Mouse (Mus musculus) heart, embryonic 13.5 days (tissue): ENCODE measurements around the gene Pid1. TPM values are rescaled to one million over a fixed set of nuclear protein-coding genes. Genes with fewer than 3 reads are reported as not detected.

Source experiments
- ATAC-seq: fragments of 200-750 bp; cut with Nextera tagmentation; 2 replicates; pipeline ENCODE4 v1.8.0; 2017; ENCODE audit warnings: moderate TSS enrichment; ENCODE audit not compliant: insufficient number of reproducible peaks, low FRiP score, low TSS enrichment; ENCODE audit errors: extremely low read depth
- H3K27ac ChIP-seq: fragments of 300-500 bp; sonication (generic); replicated peaks from 2 replicates; pipeline ENCODE4 v1.5.1; 2015; ENCODE audit warnings: moderate library complexity, mild to moderate bottlenecking, inconsistent platforms
- H3K27me3 ChIP-seq: fragments of 300-500 bp; sonication (generic); replicated peaks from 2 replicates; pipeline ENCODE4 v1.6.1; 2015; ENCODE audit warnings: mild to moderate bottlenecking, inconsistent platforms
- H3K36me3 ChIP-seq: fragments of 300-500 bp; sonication (generic); 2 replicates; pipeline ENCODE4 v1.6.1; 2015; ENCODE audit warnings: mild to moderate bottlenecking, inconsistent platforms
- H3K4me1 ChIP-seq: fragments of 300-500 bp; sonication (generic); 2 replicates; pipeline ENCODE4 v1.6.1; 2015; ENCODE audit warnings: inconsistent platforms
- H3K4me2 ChIP-seq: fragments of 300-500 bp; sonication (generic); 2 replicates; pipeline ENCODE4 v1.6.1; 2015; ENCODE audit warnings: inconsistent platforms, mild to moderate bottlenecking, moderate library complexity
- H3K4me3 ChIP-seq: fragments of 300-500 bp; sonication (generic); 2 replicates; pipeline ENCODE4 v1.5.1; 2015; ENCODE audit warnings: moderate library complexity, mild to moderate bottlenecking, inconsistent platforms
- H3K9ac ChIP-seq: fragments of 300-500 bp; sonication (generic); 2 replicates; pipeline ENCODE4 v1.6.1; 2015; ENCODE audit warnings: inconsistent platforms, mild to moderate bottlenecking, moderate library complexity
- H3K9me3 ChIP-seq: fragments of 300-500 bp; sonication (generic); 2 replicates; pipeline ENCODE4 v1.6.1; 2016; ENCODE audit warnings: inconsistent platforms
- WGBS: fragments of 180-500 bp; shearing (Covaris S2); methylation state at CpG from one replicate; pipeline ENCODE4 v1.1.7; 2015; ENCODE audit warnings: mixed read lengths; 5-methylcytosine and 5-hydroxymethylcytosine counted together
- polyA plus RNA-seq: library from polyadenylated mRNA; unstranded; fragments of >200 nt; fragmentation: Nextera tagmentation; extraction: Ambion mirVana; gene quantifications from 2 replicates; pipeline ENCODE4 v1.2.1, GENCODE M21; 2015

The Pid1 gene
- polyA plus RNA-seq, 1 experiment from 2014 or later: 9.8 TPM

GRCm38 (mm10) chr1:84387616-84388015 lies 23.6 kb upstream of the Pid1 start:
- Histone ChIP-seq H3K36me3 (no peaks in the 10 kb centered on the region), H3K4me1 (no peaks in the 10 kb centered on the region), H3K4me2 (no peak overlapping the region), H3K9ac (no peak overlapping the region), H3K9me3 (no peaks in the 10 kb centered on the region), H3K27me3 (no peaks in the 10 kb centered on the region), H3K27ac (no peak overlapping the region), H3K4me3 (no peak overlapping the region)
- no peak for ATAC-seq
- WGBS: 74% methylated on average over 4 of the region's 4 CpGs

GRCm38 (mm10) chr1:84386481-84387146 lies 22.6 kb upstream of the Pid1 start:
- no peak overlapping the region for H3K27ac ChIP-seq
- 68% methylated on average over 8 of the region's 8 CpGs for WGBS
- H3K9ac ChIP-seq: no peak overlapping the region
- H3K4me3 ChIP-seq: no peak overlapping the region
- no peak overlapping the region for H3K4me2 ChIP-seq
- no peaks in the 10 kb centered on the region for H3K4me1 ChIP-seq
- H3K27me3 ChIP-seq: no peaks in the 10 kb centered on the region
- H3K36me3 ChIP-seq: no peaks in the 10 kb centered on the region
- no peaks in the 10 kb centered on the region for H3K9me3 ChIP-seq
- ATAC-seq: no peak

GRCm38 (mm10) chr1:84382709-84383108 lies 18.7 kb upstream of the Pid1 start:
- WGBS: 70% methylated on average over 1 of the region's 1 CpGs
- Histone ChIP-seq H3K9me3 (no peaks in the 10 kb centered on the region), H3K27me3 (no peaks in the 10 kb centered on the region), H3K27ac (no peak overlapping the region), H3K4me1 (no peaks in the 10 kb centered on the region), H3K4me3 (no peak overlapping the region), H3K36me3 (no peaks in the 10 kb centered on the region), H3K9ac (no peak overlapping the region), H3K4me2 (no peak overlapping the region)
- ATAC-seq: no peak

- Histone ChIP-seq H3K4me1 (no peaks in the 10 kb centered on the region), H3K9ac (no peak overlapping the region), H3K9me3 (no peaks in the 10 kb centered on the region), H3K4me2 (no peak overlapping the region), H3K27ac (no peak overlapping the region), H3K36me3 (no peaks in the 10 kb centered on the region), H3K4me3 (no peak overlapping the region), H3K27me3 (no peaks in the 10 kb centered on the region)
- WGBS: 75% methylated on average over 5 of the region's 5 CpGs
- ATAC-seq: no peak
These were observed 18.1 kb upstream of the Pid1 start for GRCm38 (mm10) chr1:84382064-84382463.

GRCm38 (mm10) chr1:84380895-84381294 lies 16.9 kb upstream of the Pid1 start:
- Histone ChIP-seq H3K4me3 (no peak overlapping the region), H3K36me3 (no peaks in the 10 kb centered on the region), H3K9me3 (no peaks in the 10 kb centered on the region), H3K9ac (no peak overlapping the region), H3K4me1 (no peaks in the 10 kb centered on the region), H3K27ac (no peak overlapping the region), H3K27me3 (no peaks in the 10 kb centered on the region), H3K4me2 (no peak overlapping the region)
- no peak for ATAC-seq
- WGBS: 75% methylated on average over 3 of the region's 3 CpGs

GRCm38 (mm10) chr1:84367733-84368132 lies 3.8 kb upstream of the Pid1 start:
- no peak overlapping the region for H3K27ac ChIP-seq
- H3K4me1 ChIP-seq: peaks cover 3% of the 10 kb centered on the region; the same call in 1 of the 2 replicates
- H3K4me3 ChIP-seq: no peak overlapping the region
- no peak overlapping the region for H3K4me2 ChIP-seq
- ATAC-seq: no peak
- no peaks in the 10 kb centered on the region for H3K36me3 ChIP-seq
- WGBS: 63% methylated on average over 3 of the region's 3 CpGs
- no peaks in the 10 kb centered on the region for H3K9me3 ChIP-seq
- no peaks in the 10 kb centered on the region for H3K27me3 ChIP-seq
- no peak overlapping the region for H3K9ac ChIP-seq

- Histone ChIP-seq H3K36me3 (no peaks in the 10 kb centered on the region), H3K4me3 (no peak overlapping the region), H3K9me3 (no peaks in the 10 kb centered on the region), H3K27me3 (no peaks in the 10 kb centered on the region), H3K4me2 (no peak overlapping the region), H3K9ac (no peak overlapping the region), H3K27ac (no peak overlapping the region), H3K4me1 (peaks cover 3% of the 10 kb centered on the region; the same call in 1 of the 2 replicates)
- WGBS: 53% methylated on average over 3 of the region's 3 CpGs
- ATAC-seq: no peak
These were observed 2.6 kb upstream of the Pid1 start for GRCm38 (mm10) chr1:84366553-84366952.

- Histone ChIP-seq H3K9ac (no peak overlapping the region), H3K9me3 (no peaks in the 10 kb centered on the region), H3K4me2 (no peak overlapping the region), H3K4me3 (no peak overlapping the region), H3K4me1 (peaks cover 3% of the 10 kb centered on the region; the same call in 1 of the 2 replicates), H3K36me3 (no peaks in the 10 kb centered on the region), H3K27me3 (no peaks in the 10 kb centered on the region), H3K27ac (no peak overlapping the region)
- WGBS: 66% methylated on average over 7 of the region's 7 CpGs
- ATAC-seq: no peak
These were observed 1.0 kb downstream of the Pid1 start for GRCm38 (mm10) chr1:84362709-84363617.

- no peaks in the 10 kb centered on the region for H3K36me3 ChIP-seq
- H3K27ac ChIP-seq: no peak overlapping the region
- no peak overlapping the region for H3K9ac ChIP-seq
- peaks cover 2% of the 10 kb centered on the region; the same call in 1 of the 2 replicates for H3K4me1 ChIP-seq
- no peak overlapping the region for H3K4me2 ChIP-seq
- no peak overlapping the region for H3K4me3 ChIP-seq
- 63% methylated on average over 1 of the region's 1 CpGs for WGBS
- H3K9me3 ChIP-seq: no peaks in the 10 kb centered on the region
- H3K27me3 ChIP-seq: no peaks in the 10 kb centered on the region
- no peak for ATAC-seq
These were observed 1.8 kb downstream of the Pid1 start for GRCm38 (mm10) chr1:84362209-84362608.

- Histone ChIP-seq H3K36me3 (no peaks in the 10 kb centered on the region), H3K4me3 (no peak overlapping the region), H3K4me2 (no peak overlapping the region), H3K27me3 (no peaks in the 10 kb centered on the region), H3K4me1 (no peaks in the 10 kb centered on the region), H3K27ac (no peak overlapping the region), H3K9me3 (no peaks in the 10 kb centered on the region), H3K9ac (no peak overlapping the region)
- no peak for ATAC-seq
- 61% methylated on average over 3 of the region's 3 CpGs for WGBS
These were observed 2.6 kb downstream of the Pid1 start for GRCm38 (mm10) chr1:84361389-84361788.

- Histone ChIP-seq H3K4me2 (no peak overlapping the region), H3K9me3 (no peaks in the 10 kb centered on the region), H3K27me3 (no peaks in the 10 kb centered on the region), H3K4me3 (no peak overlapping the region), H3K36me3 (no peaks in the 10 kb centered on the region), H3K27ac (no peak overlapping the region), H3K9ac (no peak overlapping the region), H3K4me1 (no peaks in the 10 kb centered on the region)
- WGBS: 67% methylated on average over 6 of the region's 6 CpGs
- no peak for ATAC-seq
These were observed 4.1 kb downstream of the Pid1 start for GRCm38 (mm10) chr1:84359611-84360500.
